Mouse (Mus musculus) megakaryocyte, embryonic 14.5 days (primary cell): ENCODE data around the gene Slc52a3.

Experiments used
- FLI1 ChIP-seq: IDR thresholded peaks from 2 replicates; pipeline ENCODE4 v1.6.1; 2012; ENCODE audit warnings: low read length, inconsistent platforms, mixed read lengths
- GATA1 ChIP-seq: IDR thresholded peaks from 3 replicates; pipeline ENCODE4 v1.6.1; 2012; ENCODE audit warnings: mixed read lengths, low read length, inconsistent platforms, borderline replicate concordance

DNA sequence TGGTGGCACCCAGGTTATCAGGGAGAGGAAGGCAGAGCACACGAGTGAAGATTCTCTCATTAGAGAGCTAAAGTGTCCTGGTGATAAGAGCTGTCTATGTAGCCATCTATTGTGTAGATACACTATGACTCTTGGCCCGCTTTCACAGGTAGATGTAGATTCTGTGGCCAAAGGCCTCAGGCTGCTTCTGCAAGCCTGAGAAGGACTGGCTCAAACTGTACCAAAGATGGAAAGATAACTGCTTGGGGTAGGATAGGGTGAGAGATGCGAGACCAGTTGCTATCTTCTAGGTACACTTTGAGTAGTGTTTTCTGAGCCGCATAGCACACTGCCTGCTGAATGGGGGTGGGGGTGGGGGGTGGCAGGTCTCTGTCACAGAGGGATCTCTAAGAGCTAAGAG is 2.6 kb downstream of the Slc52a3 start:
- TF ChIP-seq GATA1 (no peak), FLI1 (no peak)
